Mouse (Mus musculus): ENCODE measurements around the gene Alpl.

GRCm38 (mm10) chr4:137733459-137733858 lies 62.7 kb downstream of the Alpl start:
- TF ChIP-seq GATA1 (IDR thresholded peaks at IDR 0.05; ENCODE audit: low read length), result no peak
- TF ChIP-seq TAL1 (IDR thresholded peaks at IDR 0.05; ENCODE audit: low read length), result no peak

All from erythroblast, embryonic 14.5 days (primary cell).